Mouse (Mus musculus): ENCODE measurements around the gene Ankrd42. TPM values are rescaled to one million over a fixed set of nuclear protein-coding genes. Genes with fewer than 3 reads are reported as not detected.

Gene Ankrd42
- 0.07 and 0.12 TPM in 2 replicates for polyA plus RNA-seq (2012; rRNA removed; ENCODE audit: low replicate concordance)

DNA sequence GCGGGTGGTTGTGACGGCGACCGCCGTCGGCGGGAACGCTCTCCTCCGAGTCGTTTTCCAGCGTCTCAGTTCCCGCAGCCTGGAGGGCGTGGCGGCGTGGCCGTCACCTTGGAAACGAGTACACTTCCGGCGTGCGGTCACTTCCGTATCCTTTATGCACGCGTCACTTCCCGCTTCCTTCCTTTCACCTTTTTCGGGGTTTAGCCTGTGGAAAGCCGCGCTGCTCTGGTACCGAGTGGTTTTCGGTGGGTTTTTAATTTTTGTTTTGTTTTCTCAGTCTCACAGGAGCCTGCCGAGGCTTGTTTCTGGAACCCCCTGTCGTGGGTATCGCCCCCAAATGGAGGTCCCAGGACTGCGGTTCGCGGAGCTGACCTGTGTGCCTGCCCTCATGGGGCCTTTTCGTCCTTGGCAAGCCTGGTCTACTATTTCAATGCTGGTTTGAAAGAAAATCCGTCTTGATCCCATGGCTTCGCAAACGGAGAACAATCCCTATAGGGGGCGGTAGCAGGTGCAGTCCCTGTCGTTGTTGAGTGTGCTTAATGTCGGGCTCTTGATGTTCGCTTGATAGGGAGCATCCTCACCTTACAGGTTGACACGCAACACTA lies at the start of gene Ankrd42:
Ankrd42 (minus strand) TSS at position 122 of the 605 bp plus-strand sequence.

DNA sequence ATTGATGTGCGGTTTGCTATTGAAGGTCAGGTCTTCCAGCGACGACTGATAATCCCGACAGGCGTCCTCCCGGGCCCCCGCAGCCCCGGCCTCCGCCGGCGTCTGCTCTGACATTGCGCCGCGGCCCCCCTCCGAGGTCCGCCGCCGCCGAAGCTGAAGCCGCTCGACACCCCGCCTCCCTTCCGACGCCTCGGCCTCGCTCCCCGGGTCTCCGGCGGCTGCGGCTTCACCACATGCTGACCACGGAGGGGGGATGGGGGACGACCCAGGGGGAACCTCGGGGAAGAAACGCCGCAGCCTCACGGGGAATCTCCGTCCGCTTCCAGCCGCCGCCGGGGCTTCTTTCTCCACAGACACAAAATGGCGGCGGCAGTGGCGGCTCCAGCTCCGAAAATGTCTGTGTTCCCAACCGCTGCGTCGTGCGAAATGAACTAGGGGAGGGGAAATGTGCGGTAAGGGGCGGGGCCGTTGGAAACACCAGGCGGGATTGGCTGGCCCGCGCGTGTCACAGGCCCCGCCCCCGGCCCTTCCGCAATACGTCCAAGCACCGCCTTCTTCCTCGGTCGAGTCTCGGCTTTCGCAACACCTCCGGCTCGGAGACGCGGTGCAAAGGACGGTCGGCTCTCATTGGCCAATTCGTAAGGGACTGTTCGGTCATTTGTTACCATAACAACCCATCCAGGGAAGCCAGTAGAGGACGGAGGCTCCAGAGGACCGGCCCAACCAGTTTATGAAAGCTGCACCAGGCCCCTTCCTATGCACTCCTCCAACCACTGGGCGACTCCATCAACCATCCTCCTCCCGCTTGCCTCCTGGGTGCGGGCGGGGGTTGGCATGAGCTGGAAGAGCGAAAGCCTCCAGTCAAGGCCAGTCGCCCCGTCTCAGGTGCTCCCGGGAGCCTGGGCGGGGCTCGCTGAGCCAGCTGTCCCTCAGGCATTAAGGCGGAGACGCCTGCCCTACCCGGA lies 32.8 kb upstream of the Ankrd42 start, which contains the start of gene Pcf11:
Pcf11 (minus strand) TSS at position 428 of the 965 bp plus-strand sequence.

DNA sequence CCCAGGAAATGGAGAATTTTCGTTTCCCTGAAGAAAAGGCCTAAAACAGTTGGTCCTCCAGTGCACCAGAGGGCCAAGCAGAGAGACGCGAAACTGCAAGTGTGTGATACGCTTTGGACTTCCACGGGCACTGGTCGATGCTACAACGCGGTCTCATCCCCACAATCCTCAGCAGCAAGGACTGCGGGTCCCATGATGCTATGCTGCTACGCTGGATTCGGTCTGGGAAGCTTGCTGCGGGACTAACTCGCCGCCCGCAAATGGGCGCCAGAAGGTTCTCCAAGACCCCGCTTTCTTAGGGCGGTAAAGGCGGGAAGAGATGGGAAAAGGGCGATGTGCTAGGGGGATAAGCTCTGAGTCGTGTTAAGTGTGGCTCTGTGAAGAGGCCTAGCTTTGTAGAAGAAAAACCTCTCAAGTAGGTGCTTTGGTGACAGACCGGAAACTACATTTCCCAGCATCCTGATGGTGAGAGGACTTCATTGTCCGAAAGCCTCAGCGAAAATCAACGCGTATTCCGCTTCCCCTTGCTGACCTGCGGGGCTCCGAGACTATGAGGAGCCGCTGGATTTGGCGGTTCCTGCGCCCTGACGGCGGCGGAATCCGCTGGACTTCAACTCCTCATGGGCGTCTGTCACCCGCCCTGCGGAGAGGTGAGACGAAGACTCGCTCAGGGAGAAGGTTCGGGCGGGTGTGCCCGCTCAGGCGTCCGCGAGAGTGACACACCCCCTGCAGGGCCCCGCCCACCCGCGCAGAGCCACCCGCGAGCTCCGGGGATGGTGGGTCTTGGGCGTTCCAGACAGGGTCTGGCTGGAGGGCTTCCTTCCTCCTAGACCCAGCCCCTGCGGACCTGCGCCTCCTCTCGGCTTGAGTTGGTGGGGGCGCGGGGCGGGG lies 75.7 kb downstream of the Ankrd42 start, which contains the start of gene Ccdc90b:
Ccdc90b (plus strand) TSS at position 164 of the 891 bp plus-strand sequence.

Other genes with a start within 250 kb of the Ankrd42 start
- gene Ccdc90b, start 76.0 kb downstream of the Ankrd42 start, polyA plus RNA-seq (2012; rRNA removed; ENCODE audit: low replicate concordance), result 1.8 and 3.0 TPM in 2 replicates
- gene Pcf11, start 32.8 kb upstream of the Ankrd42 start, polyA plus RNA-seq (2012; rRNA removed; ENCODE audit: low replicate concordance), result 10.7 and 20.1 TPM in 2 replicates
- 0.36 and 1.6 TPM in 2 replicates for gene Rab30, start 104.5 kb upstream of the Ankrd42 start, polyA plus RNA-seq (2012; rRNA removed; ENCODE audit: low replicate concordance)
- 0.02 TPM in 2 replicates for gene Ddias, start 237.1 kb upstream of the Ankrd42 start, polyA plus RNA-seq (2012; rRNA removed; ENCODE audit: low replicate concordance)
- 7.8 and 9.5 TPM in 2 replicates for gene Prcp, start 237.3 kb upstream of the Ankrd42 start, polyA plus RNA-seq (2012; rRNA removed; ENCODE audit: low replicate concordance)

All from duodenum, adult 2 months (tissue).